Mouse (Mus musculus): Measurements from ENCODE around the gene Zfp207.
"Not testable (repeated sequence)": the region's sequence is repeated elsewhere in the genome, so short reads cannot be mapped to it uniquely, and the experiment has no call there.

The Zfp207 gene

GRCm38 (mm10) chr11:80383019-80383625, at the start of gene Zfp207:
TSS of gene Zfp207 (plus strand) at chr11:80383279.
- peak; percentile 52 for DNase-seq (ENCODE audit: extremely low read depth, low read depth, low spot score)

GRCm38 (mm10) chr11:80335609-80336350, 47.3 kb upstream of the Zfp207 start:
- no peak for DNase-seq (ENCODE audit: extremely low read depth, low read depth, low spot score)

GRCm38 (mm10) chr11:80336351-80336730, 46.7 kb upstream of the Zfp207 start:
- no peak for DNase-seq (ENCODE audit: extremely low read depth, low read depth, low spot score)

- no peak for DNase-seq (ENCODE audit: extremely low read depth, low read depth, low spot score)
Measured at GRCm38 (mm10) chr11:80342482-80342881, 40.6 kb upstream of the Zfp207 start.

GRCm38 (mm10) chr11:80351832-80352430, 31.1 kb upstream of the Zfp207 start:
- DNase-seq (ENCODE audit: extremely low read depth, low read depth, low spot score): no peak

- no peak for DNase-seq (ENCODE audit: extremely low read depth, low read depth, low spot score)
Measured at GRCm38 (mm10) chr11:80354832-80355231, 28.2 kb upstream of the Zfp207 start.

- no peak for DNase-seq (ENCODE audit: extremely low read depth, low read depth, low spot score)
Measured at GRCm38 (mm10) chr11:80368949-80369348, 14.1 kb upstream of the Zfp207 start.

GRCm38 (mm10) chr11:80376651-80377050, 6.4 kb upstream of the Zfp207 start:
- no peak for DNase-seq (ENCODE audit: extremely low read depth, low read depth, low spot score)

- DNase-seq (ENCODE audit: extremely low read depth, low read depth, low spot score): no peak
Measured at GRCm38 (mm10) chr11:80377712-80378451, 5.2 kb upstream of the Zfp207 start, which contains the start of gene 5730455P16Rik. TSS of gene 5730455P16Rik (minus strand) at chr11:80378034.

- not testable (repeated sequence) for DNase-seq (ENCODE audit: extremely low read depth, low read depth, low spot score)
Measured at GRCm38 (mm10) chr11:80378452-80379068, 4.5 kb upstream of the Zfp207 start.

GRCm38 (mm10) chr11:80379184-80379583, 3.9 kb upstream of the Zfp207 start:
- DNase-seq (ENCODE audit: extremely low read depth, low read depth, low spot score): not testable (repeated sequence)

GRCm38 (mm10) chr11:80382626-80383018, 457 bp upstream of the Zfp207 start:
- no peak for DNase-seq (ENCODE audit: extremely low read depth, low read depth, low spot score)

GRCm38 (mm10) chr11:80383626-80384046, 557 bp downstream of the Zfp207 start:
- peak; percentile 25 for DNase-seq (ENCODE audit: extremely low read depth, low read depth, low spot score)

- no peak for DNase-seq (ENCODE audit: extremely low read depth, low read depth, low spot score)
Measured at GRCm38 (mm10) chr11:80384461-80384860, 1.4 kb downstream of the Zfp207 start.

- no peak for DNase-seq (ENCODE audit: extremely low read depth, low read depth, low spot score)
Measured at GRCm38 (mm10) chr11:80385055-80385454, 2.0 kb downstream of the Zfp207 start.

- no peak for DNase-seq (ENCODE audit: extremely low read depth, low read depth, low spot score)
Measured at GRCm38 (mm10) chr11:80386790-80387189, 3.7 kb downstream of the Zfp207 start.

- DNase-seq (ENCODE audit: extremely low read depth, low read depth, low spot score): no peak
Measured at GRCm38 (mm10) chr11:80389885-80390284, 6.8 kb downstream of the Zfp207 start.

GRCm38 (mm10) chr11:80391407-80392120, 8.5 kb downstream of the Zfp207 start:
- DNase-seq (ENCODE audit: extremely low read depth, low read depth, low spot score): no peak

- DNase-seq (ENCODE audit: extremely low read depth, low read depth, low spot score): no peak
Measured at GRCm38 (mm10) chr11:80395930-80396329, 12.9 kb downstream of the Zfp207 start.

GRCm38 (mm10) chr11:80396617-80397016, 13.5 kb downstream of the Zfp207 start:
- no peak for DNase-seq (ENCODE audit: extremely low read depth, low read depth, low spot score)
